Mouse (Mus musculus) adrenal gland, postnatal 4 days (tissue): ENCODE results near the gene Serinc3. TPM values are rescaled to one million over a fixed set of nuclear protein-coding genes. Genes with fewer than 3 reads are reported as not detected.
A peak's percentile ranks its signal among the peaks of the same experiment; 100 is the strongest.
"Not testable (repeated sequence)": the region's sequence is repeated elsewhere in the genome, so short reads cannot be mapped to it uniquely, and the experiment has no call there.

Experiments used
- DNase-seq, 2 experiments: peaks; one replicate each; pipeline ENCODE4 v3.0.0; 2021 to 2022; ENCODE audit warnings: low spot score in 2 of 2, mixed read lengths in 2 of 2
- total RNA-seq, 2 experiments: library from RNA; stranded (reverse); gene quantifications; 2 replicates each; pipeline ENCODE4 v1.2.3; 2021

The Serinc3 gene
- total RNA-seq, 2 experiments from 2014 or later, result 413 to 434 TPM

GRCm38 (mm10) chr2:163663930-163664329 is 19.0 kb upstream of the Serinc3 start:
- no peak for DNase-seq

DNA sequence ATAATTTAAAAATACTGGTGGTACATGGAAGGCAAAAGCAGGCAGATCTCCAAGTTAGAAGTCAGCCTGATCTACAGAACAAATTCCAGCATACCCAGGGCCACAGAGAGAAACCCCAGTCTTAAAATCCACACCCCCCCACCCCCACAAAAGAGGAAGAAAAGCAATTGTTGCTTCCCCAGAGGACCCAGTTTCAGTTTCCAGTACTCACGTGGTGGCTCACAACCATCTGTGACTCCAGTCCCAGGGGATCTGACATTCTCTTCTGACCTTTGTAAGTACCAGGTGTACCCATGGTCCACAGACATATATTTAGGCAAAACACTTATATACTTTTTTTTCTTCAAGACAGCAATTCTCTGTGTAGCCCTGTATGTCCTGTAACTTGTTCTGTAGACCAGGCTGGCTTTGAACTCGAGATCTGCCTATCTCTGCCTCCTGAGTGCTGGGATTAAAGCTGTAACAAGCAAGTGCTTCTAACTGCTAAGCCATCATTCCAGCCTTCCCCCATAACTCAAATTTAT is 17.8 kb upstream of the Serinc3 start:
- DNase-seq, result no peak

- no peak for DNase-seq
Observed at GRCm38 (mm10) chr2:163662076-163662475, 17.1 kb upstream of the Serinc3 start.

GRCm38 (mm10) chr2:163661371-163661850 is 16.5 kb upstream of the Serinc3 start:
- no peak for DNase-seq

DNA sequence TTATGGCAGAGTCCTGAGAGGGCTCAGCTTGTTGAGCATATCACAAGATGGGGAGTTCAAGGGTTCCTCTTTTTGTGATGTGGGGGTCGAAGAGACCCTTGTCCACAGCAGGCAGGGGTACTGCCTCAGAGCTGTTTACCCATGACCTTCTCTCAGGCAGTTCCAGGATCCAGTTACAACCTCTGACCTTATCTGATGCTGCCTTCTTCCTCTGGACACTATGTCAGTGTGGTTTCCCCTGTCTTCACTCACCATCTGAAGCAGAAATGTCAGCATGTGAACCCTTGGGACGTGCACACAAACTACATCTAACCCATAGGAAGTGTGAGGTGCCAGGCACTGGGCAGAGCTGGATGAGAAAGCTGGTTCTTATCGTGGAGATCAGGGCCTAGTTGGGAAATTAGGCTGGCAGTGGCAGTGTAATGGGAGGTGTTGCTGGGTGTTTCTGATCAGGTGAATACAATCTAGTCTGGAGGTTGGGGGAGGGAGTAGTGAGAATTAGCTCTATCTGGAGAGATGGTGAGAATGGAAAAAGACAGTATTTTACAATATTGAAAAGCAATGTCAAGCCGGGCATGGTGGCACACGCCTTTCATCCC is 15.3 kb upstream of the Serinc3 start:
- DNase-seq, result no peak

GRCm38 (mm10) chr2:163659431-163659830 is 14.5 kb upstream of the Serinc3 start:
- no peak for DNase-seq

- DNase-seq, result no peak
Observed at GRCm38 (mm10) chr2:163658941-163659340, 14.0 kb upstream of the Serinc3 start.

GRCm38 (mm10) chr2:163657975-163658886 is 13.3 kb upstream of the Serinc3 start, which contains the start of gene Pkig:
TSS of gene Pkig (plus strand) at chr2:163658386.
- DNase-seq, result peak; percentile 65 to 71

GRCm38 (mm10) chr2:163657486-163657885 is 12.6 kb upstream of the Serinc3 start:
- no peak for DNase-seq

DNA sequence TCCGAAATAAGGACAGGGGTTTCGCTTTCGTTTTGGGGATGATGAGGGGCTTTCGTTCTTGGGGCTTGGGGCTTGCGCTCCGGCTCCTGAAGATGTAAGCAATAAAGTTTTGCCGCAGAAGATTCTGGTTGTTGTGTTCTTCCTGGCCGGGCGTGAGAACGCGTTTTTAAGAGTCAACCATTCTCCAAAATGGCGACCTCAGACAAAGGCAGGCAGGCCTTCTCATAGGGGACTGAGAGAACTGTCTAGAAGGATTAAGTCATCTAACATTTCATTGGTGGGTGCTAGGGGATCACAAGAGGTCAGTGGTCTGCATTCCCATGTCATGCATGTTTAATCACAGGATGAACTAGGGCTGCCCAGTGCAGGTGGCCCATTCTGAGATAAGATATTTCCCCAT is 10.8 kb upstream of the Serinc3 start:
- DNase-seq, result not testable (repeated sequence)

GRCm38 (mm10) chr2:163646461-163647080 is 1.6 kb upstream of the Serinc3 start:
- no peak for DNase-seq

DNA sequence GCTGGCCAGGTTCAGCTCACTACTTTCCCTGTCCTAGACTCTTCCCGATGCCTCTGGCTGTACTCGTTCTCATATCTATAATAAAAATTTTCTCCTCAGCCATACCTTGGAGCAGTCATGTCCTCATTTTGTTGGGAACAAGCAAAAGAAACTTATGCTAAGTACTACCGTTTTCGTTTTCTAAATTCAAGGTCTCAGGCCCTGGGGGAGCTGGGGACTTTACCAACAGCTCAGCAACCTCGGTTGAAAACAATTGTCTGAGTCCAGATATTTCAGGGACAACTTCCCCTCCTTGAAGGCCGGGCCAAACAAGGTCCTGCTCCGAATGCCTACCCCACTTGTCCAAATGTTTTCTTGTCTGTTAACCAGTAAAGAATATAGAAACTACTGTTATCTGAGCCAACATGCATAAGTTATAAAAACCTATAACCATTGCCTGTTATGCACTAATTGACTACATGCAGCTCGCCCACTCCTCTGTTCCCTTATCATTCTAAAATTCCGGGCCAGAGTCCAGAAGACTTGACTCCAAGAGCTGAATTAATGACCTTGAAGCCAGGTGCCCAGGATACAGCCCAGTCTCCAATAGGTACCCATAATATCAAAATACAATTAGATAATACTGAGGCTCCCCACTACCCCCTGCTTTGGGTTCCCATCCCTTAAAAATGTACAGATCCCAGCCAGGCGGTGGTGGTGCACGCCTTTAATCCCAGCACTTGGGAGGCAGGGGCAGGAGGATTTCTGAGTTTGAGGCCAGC is 949 bp upstream of the Serinc3 start:
- no peak for DNase-seq

DNA sequence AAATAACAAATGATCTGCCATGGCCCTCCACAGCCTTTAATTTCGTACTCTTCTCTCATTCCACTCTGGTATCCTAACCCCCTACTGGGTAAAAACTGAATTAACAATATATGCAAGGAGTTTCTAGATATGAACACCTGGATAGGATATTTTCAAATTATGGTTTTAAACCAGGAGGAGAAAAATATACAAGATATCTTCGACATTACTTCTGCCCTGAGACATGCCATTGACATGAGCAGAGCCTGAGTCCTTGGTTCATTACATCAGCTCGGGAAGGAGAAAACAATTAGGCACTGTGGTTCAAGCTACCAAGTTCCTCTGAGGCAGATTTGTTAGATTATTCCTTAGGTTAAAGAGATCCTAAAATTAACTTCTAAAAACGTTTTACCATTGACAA is 884 bp downstream of the Serinc3 start:
- DNase-seq, result no peak

GRCm38 (mm10) chr2:163643576-163643971 is 1.4 kb downstream of the Serinc3 start:
- no peak for DNase-seq

GRCm38 (mm10) chr2:163642685-163643575 is 2.0 kb downstream of the Serinc3 start:
- DNase-seq, result no peak

- DNase-seq, result no peak
Observed at GRCm38 (mm10) chr2:163641681-163642080, 3.2 kb downstream of the Serinc3 start.

- no peak for DNase-seq
Observed at GRCm38 (mm10) chr2:163640493-163640892, 4.4 kb downstream of the Serinc3 start.

GRCm38 (mm10) chr2:163637655-163638266 is 7.2 kb downstream of the Serinc3 start:
- DNase-seq, result no peak

DNA sequence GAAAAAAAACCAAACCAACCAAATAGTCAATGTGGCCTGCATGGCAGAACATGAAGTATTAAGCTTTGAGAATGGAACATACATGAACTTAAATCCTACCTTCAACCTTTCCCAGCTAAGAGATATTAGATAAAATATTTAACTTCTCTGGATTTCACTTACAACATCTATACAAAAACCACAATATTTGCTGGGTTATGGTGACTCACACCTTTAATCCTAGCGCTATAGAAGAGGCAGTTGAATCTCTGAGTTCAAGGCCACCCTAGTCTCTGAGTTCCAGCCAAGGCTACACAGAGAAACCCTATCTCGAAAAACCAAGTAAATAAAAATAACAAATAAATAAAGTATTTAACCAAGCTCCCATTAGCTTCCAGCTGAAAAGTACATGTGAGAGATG is 8.9 kb downstream of the Serinc3 start:
- DNase-seq, result no peak
